Mouse (Mus musculus) urinary bladder, postnatal 4 days (tissue): ENCODE measurements around the gene Wfikkn2.

Source experiments
- DNase-seq, 2 experiments: peaks; one replicate each; pipeline ENCODE4 v3.0.0; 2021 to 2022; ENCODE audit warnings: low spot score in 2 of 2

Wfikkn2 gene

GRCm38 (mm10) chr11:94196311-94196710, 49.5 kb downstream of the Wfikkn2 start:
- no peak for DNase-seq

GRCm38 (mm10) chr11:94193109-94193508, 52.7 kb downstream of the Wfikkn2 start:
- no peak for DNase-seq

GRCm38 (mm10) chr11:94190665-94191064, 55.1 kb downstream of the Wfikkn2 start:
- no peak for DNase-seq

- no peak for DNase-seq
Measured at GRCm38 (mm10) chr11:94189579-94189978, 56.2 kb downstream of the Wfikkn2 start.
